Mouse (Mus musculus): ENCODE measurements around the gene St8sia1.

- no peak for TF ChIP-seq CTCF (IDR thresholded peaks at IDR 0.05; ENCODE audit: control insufficient read depth, insufficient read depth, insufficient replicate concordance, low read depth, low read length)
- TF ChIP-seq POLR2A (IDR thresholded peaks at IDR 0.05; ENCODE audit: control insufficient read depth, low read depth, low read length) = no peak
Observed at GRCm38 (mm10) chr6:142916271-142916941, 47.8 kb downstream of the St8sia1 start.
